Mouse (Mus musculus) forebrain, embryonic 14.5 days (tissue): ENCODE measurements around the gene Fndc3a. TPM values are rescaled to one million over a fixed set of nuclear protein-coding genes. Genes with fewer than 3 reads are reported as not detected.

Experiments used
- ATAC-seq: fragments of 200-750 bp; cut with Nextera tagmentation; 2 replicates; pipeline ENCODE4 v1.8.0; 2017; ENCODE audit warnings: mild to moderate bottlenecking, moderate library complexity
- DNase-seq: peaks from one replicate; pipeline ENCODE4 v3.0.0-alpha.2; 2015; ENCODE audit warnings: low spot score
- H3K27ac ChIP-seq: fragments of 300-500 bp; sonication (generic); 2 replicates; pipeline ENCODE4 v1.5.1; 2014; ENCODE audit warnings: low read depth, mild to moderate bottlenecking, control low read depth, low read length, moderate library complexity
- H3K27me3 ChIP-seq: fragments of 300-500 bp; sonication (generic); replicated peaks from 2 replicates; pipeline ENCODE4 v1.6.1; 2014; ENCODE audit warnings: low read length, control low read depth, mixed read lengths; ENCODE audit not compliant: control insufficient read depth, insufficient read depth
- H3K36me3 ChIP-seq: fragments of 300-500 bp; sonication (generic); 2 replicates; pipeline ENCODE4 v1.6.1; 2014; ENCODE audit warnings: low read length, control low read depth; ENCODE audit not compliant: control insufficient read depth, insufficient read depth
- H3K4me1 ChIP-seq: fragments of 300-500 bp; sonication (generic); 2 replicates; pipeline ENCODE4 v1.6.1; 2014; ENCODE audit warnings: antibody characterized with exemption, low read length, control low read depth; ENCODE audit not compliant: control insufficient read depth, insufficient read depth
- H3K4me2 ChIP-seq: fragments of 300-500 bp; sonication (generic); 2 replicates; pipeline ENCODE4 v1.6.1; 2014; ENCODE audit warnings: mild to moderate bottlenecking, control low read depth, low read length
- H3K4me3 ChIP-seq: fragments of 300-500 bp; sonication (generic); 2 replicates; pipeline ENCODE4 v1.5.1; 2014; ENCODE audit warnings: low read depth, low read length, control low read depth
- H3K9ac ChIP-seq: fragments of 300-500 bp; sonication (generic); 2 replicates; pipeline ENCODE4 v1.6.1; 2014; ENCODE audit warnings: mild to moderate bottlenecking, low read length, control low read depth, moderate library complexity
- H3K9me3 ChIP-seq: fragments of 300-500 bp; sonication (generic); replicated peaks from 2 replicates; pipeline ENCODE4 v1.6.1; 2016; ENCODE audit warnings: low read length, control low read depth, mixed read lengths; ENCODE audit not compliant: control insufficient read depth
- WGBS: fragments of 180-500 bp; shearing (Covaris S2); extraction: QIAGEN DNeasy Blood & Tissue Kit; methylation state at CpG from one replicate; pipeline ENCODE4 v1.1.7; 2014; 5-methylcytosine and 5-hydroxymethylcytosine counted together
- polyA plus RNA-seq: library from polyadenylated mRNA; unstranded; fragments of >200 nt; fragmentation: Nextera tagmentation; extraction: Ambion mirVana; gene quantifications from 2 replicates; pipeline ENCODE4 v1.2.1, GENCODE M21; 2014

The Fndc3a gene
- polyA plus RNA-seq, 1 experiment from 2014 or later: 39.7 TPM

GRCm38 (mm10) chr14:72598976-72599740 lies 110.6 kb downstream of the Fndc3a start:
- H3K4me3 ChIP-seq: no peak overlapping the region
- WGBS: 93% methylated on average over 7 of the region's 7 CpGs
- H3K27ac ChIP-seq: no peak overlapping the region
- peaks cover 10% of the 10 kb centered on the region; the same call in 1 of the 2 replicates for H3K4me1 ChIP-seq
- no peak overlapping the region for H3K4me2 ChIP-seq
- no peaks in the 10 kb centered on the region for H3K9me3 ChIP-seq
- no peak overlapping the region for H3K9ac ChIP-seq
- H3K27me3 ChIP-seq: no peaks in the 10 kb centered on the region
- DNase-seq (no peak), ATAC-seq (no peak)
- peaks cover 15% of the 10 kb centered on the region for H3K36me3 ChIP-seq

GRCm38 (mm10) chr14:72594191-72594590 lies 115.6 kb downstream of the Fndc3a start:
- Histone ChIP-seq H3K9me3 (no peaks in the 10 kb centered on the region), H3K4me1 (no peaks in the 10 kb centered on the region), H3K36me3 (peaks cover 26% of the 10 kb centered on the region), H3K27me3 (no peaks in the 10 kb centered on the region), H3K27ac (no peak overlapping the region), H3K4me3 (no peak overlapping the region), H3K9ac (no peak overlapping the region), H3K4me2 (no peak overlapping the region)
- ATAC-seq (no peak), DNase-seq (no peak)
- 98% methylated on average over 7 of the region's 7 CpGs for WGBS

- Histone ChIP-seq H3K9me3 (no peaks in the 10 kb centered on the region), H3K4me1 (no peaks in the 10 kb centered on the region), H3K9ac (no peak overlapping the region), H3K36me3 (peaks cover 28% of the 10 kb centered on the region), H3K4me2 (no peak overlapping the region), H3K27me3 (no peaks in the 10 kb centered on the region), H3K27ac (no peak overlapping the region), H3K4me3 (no peak overlapping the region)
- WGBS: 94% methylated on average over 4 of the region's 4 CpGs
- ATAC-seq (no peak), DNase-seq (no peak)
These were observed 120.4 kb downstream of the Fndc3a start for GRCm38 (mm10) chr14:72589415-72589814.

GRCm38 (mm10) chr14:72582979-72583378 lies 126.8 kb downstream of the Fndc3a start:
- 51% methylated on average over 6 of the region's 6 CpGs for WGBS
- no peak for DNase-seq
- ATAC-seq: no peak
- Histone ChIP-seq H3K4me2 (no peak overlapping the region), H3K27ac (no peak overlapping the region), H3K9ac (no peak overlapping the region), H3K36me3 (peaks cover 39% of the 10 kb centered on the region), H3K27me3 (no peaks in the 10 kb centered on the region), H3K9me3 (no peaks in the 10 kb centered on the region), H3K4me3 (no peak overlapping the region), H3K4me1 (no peaks in the 10 kb centered on the region)

GRCm38 (mm10) chr14:72580991-72581390 lies 128.8 kb downstream of the Fndc3a start:
- 98% methylated on average over 3 of the region's 3 CpGs for WGBS
- H3K9ac ChIP-seq: no peak overlapping the region
- DNase-seq (no peak), ATAC-seq (no peak)
- no peak overlapping the region for H3K4me2 ChIP-seq
- peaks cover 44% of the 10 kb centered on the region for H3K36me3 ChIP-seq
- H3K27ac ChIP-seq: no peak overlapping the region
- no peaks in the 10 kb centered on the region for H3K9me3 ChIP-seq
- no peak overlapping the region for H3K4me3 ChIP-seq
- no peaks in the 10 kb centered on the region for H3K27me3 ChIP-seq
- no peaks in the 10 kb centered on the region for H3K4me1 ChIP-seq

- ATAC-seq (no peak), DNase-seq (no peak)
- Histone ChIP-seq H3K9me3 (no peaks in the 10 kb centered on the region), H3K36me3 (peaks cover 64% of the 10 kb centered on the region), H3K4me2 (no peak overlapping the region), H3K4me3 (no peak overlapping the region), H3K27me3 (no peaks in the 10 kb centered on the region), H3K4me1 (no peaks in the 10 kb centered on the region), H3K27ac (no peak overlapping the region), H3K9ac (no peak overlapping the region)
- whole genome bisulfite sequencing: 96% methylated on average over 3 of the region's 3 CpGs
These were observed 133.5 kb downstream of the Fndc3a start for GRCm38 (mm10) chr14:72576283-72576682.

- WGBS: 88% methylated on average over 1 of the region's 1 CpGs
- H3K4me2 ChIP-seq: no peak overlapping the region
- H3K36me3 ChIP-seq: peaks cover 59% of the 10 kb centered on the region
- no peak overlapping the region for H3K9ac ChIP-seq
- H3K9me3 ChIP-seq: no peaks in the 10 kb centered on the region
- H3K4me3 ChIP-seq: no peak overlapping the region
- H3K27me3 ChIP-seq: no peaks in the 10 kb centered on the region
- no peak for DNase-seq
- no peak for ATAC-seq
- no peaks in the 10 kb centered on the region for H3K4me1 ChIP-seq
- H3K27ac ChIP-seq: no peak overlapping the region
These were observed 145.9 kb downstream of the Fndc3a start for GRCm38 (mm10) chr14:72563941-72564340.

GRCm38 (mm10) chr14:72558795-72559194 lies 151.0 kb downstream of the Fndc3a start:
- no peak overlapping the region for H3K9ac ChIP-seq
- 90% methylated on average over 5 of the region's 5 CpGs for WGBS
- peaks cover 62% of the 10 kb centered on the region for H3K36me3 ChIP-seq
- no peaks in the 10 kb centered on the region for H3K4me1 ChIP-seq
- no peaks in the 10 kb centered on the region for H3K9me3 ChIP-seq
- no peak overlapping the region for H3K4me2 ChIP-seq
- H3K4me3 ChIP-seq: no peak overlapping the region
- DNase-seq (no peak), ATAC-seq (no peak)
- H3K27me3 ChIP-seq: no peaks in the 10 kb centered on the region
- H3K27ac ChIP-seq: no peak overlapping the region

- Histone ChIP-seq H3K4me3 (no peak overlapping the region), H3K36me3 (peaks cover 72% of the 10 kb centered on the region), H3K27ac (no peak overlapping the region), H3K4me2 (no peak overlapping the region), H3K27me3 (no peaks in the 10 kb centered on the region), H3K9me3 (no peaks in the 10 kb centered on the region), H3K9ac (no peak overlapping the region), H3K4me1 (no peaks in the 10 kb centered on the region)
- 80% methylated on average over 1 of the region's 1 CpGs for WGBS
- ATAC-seq (no peak), DNase-seq (no peak)
These were observed 154.0 kb downstream of the Fndc3a start for GRCm38 (mm10) chr14:72555846-72556245.
